Mouse (Mus musculus): ENCODE data around the gene Ift46. TPM values are rescaled to one million over a fixed set of nuclear protein-coding genes. Genes with fewer than 3 reads are reported as not detected.
A peak's percentile ranks its signal among the peaks of the same experiment; 100 is the strongest.

The Ift46 gene
- total and polyA plus RNA-seq, 2 experiments from 2014 or later: 10.0 to 49.5 TPM

DNA sequence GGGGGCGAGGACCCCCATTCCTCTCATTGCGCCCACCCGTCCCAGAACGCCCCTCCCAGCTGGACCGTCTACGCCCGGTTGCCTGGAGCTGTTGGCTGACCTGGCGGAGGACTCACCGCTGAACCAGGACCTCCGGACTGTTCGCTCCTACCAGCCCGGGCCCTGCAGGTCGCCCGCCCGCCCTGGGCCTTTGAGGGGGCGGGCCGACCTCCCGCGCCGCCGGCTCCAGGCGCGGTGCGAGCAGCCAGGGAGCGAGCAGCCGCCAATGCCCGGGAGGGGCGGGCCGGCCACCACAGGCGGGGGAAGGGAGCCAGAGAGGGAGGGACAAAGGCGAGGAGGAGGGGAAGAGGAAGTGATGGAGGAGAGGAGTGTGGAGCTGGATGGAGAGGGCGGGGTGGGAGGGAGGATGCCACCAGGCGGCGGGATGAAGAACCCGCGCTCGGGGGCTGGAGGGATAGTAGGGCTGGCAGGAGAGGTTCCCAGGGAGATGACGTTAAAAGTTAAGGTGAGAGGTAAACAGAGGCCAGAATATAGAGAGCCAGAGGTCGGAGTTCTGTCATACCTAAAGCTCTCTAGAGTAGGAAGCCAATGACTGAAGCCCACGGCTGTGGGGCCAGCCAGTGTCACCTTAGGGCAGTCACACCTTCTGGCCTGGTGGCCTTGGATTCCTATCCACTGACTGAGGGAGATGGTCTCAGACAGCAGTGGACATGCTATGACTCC, 46.4 kb upstream of the Ift46 start:
- TF ChIP-seq EP300 (IDR thresholded peaks at IDR 0.05; ENCODE audit: low read depth): no peak
- TF ChIP-seq CTCF (IDR thresholded peaks at IDR 0.05; ENCODE audit: low read depth): peak; percentile 35
- H3K4me3 ChIP-seq (ENCODE audit: low read depth, low read length): peak overlapping the region; percentile 72
- peak; percentile 82 for ATAC-seq (ENCODE audit: insufficient read depth, low read depth)
- WGBS: 1% methylated on average over 39 of the region's 40 CpGs
- peak; percentile 91 for DNase-seq (ENCODE audit: low spot score)
- peak overlapping the region; percentile 90 for H3K4me2 ChIP-seq (ENCODE audit: low read depth, low read length)
- no peaks in the 10 kb centered on the region for H3K27me3 ChIP-seq (ENCODE audit: control insufficient read depth, insufficient read depth, low read length)
- peaks cover 65% of the 10 kb centered on the region for H3K4me1 ChIP-seq (ENCODE audit: control insufficient read depth, insufficient read depth)
- H3K27ac ChIP-seq (ENCODE audit: low read depth): peak overlapping the region; percentile 88
- H3K9me3 ChIP-seq (replicated peaks; ENCODE audit: control insufficient read depth, low read length): no peaks in the 10 kb centered on the region
- H3K9ac ChIP-seq (replicated peaks; ENCODE audit: low read depth, low read length): peak overlapping the region; percentile 64
- H3K36me3 ChIP-seq (replicated peaks; ENCODE audit: control insufficient read depth, insufficient read depth, low read length): peaks cover 21% of the 10 kb centered on the region

GRCm38 (mm10) chr9:44721877-44722186, 45.9 kb upstream of the Ift46 start:
- Histone ChIP-seq H3K36me3 (replicated peaks; ENCODE audit: control insufficient read depth, insufficient read depth, low read length) (peaks cover 16% of the 10 kb centered on the region), H3K27me3 (ENCODE audit: control insufficient read depth, insufficient read depth, low read length) (no peaks in the 10 kb centered on the region), H3K9ac (replicated peaks; ENCODE audit: low read depth, low read length) (no peak overlapping the region), H3K4me2 (ENCODE audit: low read depth, low read length) (no peak overlapping the region), H3K9me3 (replicated peaks; ENCODE audit: control insufficient read depth, low read length) (no peaks in the 10 kb centered on the region), H3K4me3 (ENCODE audit: low read depth, low read length) (no peak overlapping the region), H3K4me1 (ENCODE audit: control insufficient read depth, insufficient read depth) (peaks cover 69% of the 10 kb centered on the region), H3K27ac (ENCODE audit: low read depth) (peak overlapping the region; percentile 64)
- no peak; the same call in 1 of the 2 replicates for TF ChIP-seq EP300 (IDR thresholded peaks at IDR 0.05; ENCODE audit: low read depth)
- TF ChIP-seq CTCF (IDR thresholded peaks at IDR 0.05; ENCODE audit: low read depth): no peak
- peak; percentile 29; the same call in 1 of the 2 replicates for ATAC-seq (ENCODE audit: insufficient read depth, low read depth)
- DNase-seq (ENCODE audit: low spot score): no peak
- 33% methylated on average over 3 of the region's 3 CpGs for WGBS

GRCm38 (mm10) chr9:44722575-44722974, 45.1 kb upstream of the Ift46 start:
- WGBS: 63% methylated on average over 7 of the region's 7 CpGs

DNA sequence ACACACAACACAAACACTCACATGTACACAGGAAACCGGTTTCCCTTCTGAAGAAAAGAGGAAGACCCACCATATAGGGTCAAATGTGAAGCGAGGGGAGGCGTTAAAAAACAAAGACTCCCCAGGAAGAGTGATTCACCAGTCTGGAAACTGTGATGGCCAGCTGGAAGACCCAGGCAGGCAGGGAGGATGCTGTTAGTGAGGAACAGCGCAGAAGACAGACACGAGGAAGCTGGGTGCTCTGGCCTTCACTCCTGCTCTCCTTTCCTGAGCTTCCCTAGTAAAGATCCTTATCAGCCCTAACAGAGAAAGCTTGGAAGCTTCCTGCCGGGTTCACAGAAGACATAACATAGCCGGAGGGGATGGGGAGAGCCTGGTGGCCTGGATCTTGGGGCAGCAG, 44.7 kb upstream of the Ift46 start:
- Histone ChIP-seq H3K4me1 (ENCODE audit: control insufficient read depth, insufficient read depth) (peaks cover 61% of the 10 kb centered on the region), H3K27me3 (ENCODE audit: control insufficient read depth, insufficient read depth, low read length) (no peaks in the 10 kb centered on the region), H3K27ac (ENCODE audit: low read depth) (peak overlapping the region; percentile 75), H3K4me2 (ENCODE audit: low read depth, low read length) (no peak overlapping the region), H3K4me3 (ENCODE audit: low read depth, low read length) (no peak overlapping the region), H3K36me3 (replicated peaks; ENCODE audit: control insufficient read depth, insufficient read depth, low read length) (peaks cover 4% of the 10 kb centered on the region), H3K9me3 (replicated peaks; ENCODE audit: control insufficient read depth, low read length) (no peaks in the 10 kb centered on the region), H3K9ac (replicated peaks; ENCODE audit: low read depth, low read length) (no peak overlapping the region)
- DNase-seq (ENCODE audit: low spot score) (no peak), ATAC-seq (ENCODE audit: insufficient read depth, low read depth) (no peak)
- TF ChIP-seq CTCF (IDR thresholded peaks at IDR 0.05; ENCODE audit: low read depth) (no peak), EP300 (IDR thresholded peaks at IDR 0.05; ENCODE audit: low read depth) (no peak)
- WGBS: 32% methylated on average over 7 of the region's 7 CpGs

More at GRCm38 (mm10) chr9:44722575-44722974, 45.1 kb upstream of the Ift46 start:
- Histone ChIP-seq H3K4me3 (ENCODE audit: low read depth, low read length) (no peak overlapping the region), H3K9ac (replicated peaks; ENCODE audit: low read depth, low read length) (no peak overlapping the region), H3K27ac (ENCODE audit: low read depth) (peak overlapping the region; percentile 75), H3K4me2 (ENCODE audit: low read depth, low read length) (no peak overlapping the region), H3K9me3 (replicated peaks; ENCODE audit: control insufficient read depth, low read length) (no peaks in the 10 kb centered on the region), H3K4me1 (ENCODE audit: control insufficient read depth, insufficient read depth) (peaks cover 64% of the 10 kb centered on the region), H3K27me3 (ENCODE audit: control insufficient read depth, insufficient read depth, low read length) (no peaks in the 10 kb centered on the region), H3K36me3 (replicated peaks; ENCODE audit: control insufficient read depth, insufficient read depth, low read length) (peaks cover 8% of the 10 kb centered on the region)
- TF ChIP-seq EP300 (IDR thresholded peaks at IDR 0.05; ENCODE audit: low read depth) (no peak), CTCF (IDR thresholded peaks at IDR 0.05; ENCODE audit: low read depth) (no peak)
- DNase-seq (ENCODE audit: low spot score) (no peak), ATAC-seq (ENCODE audit: insufficient read depth, low read depth) (no peak)

DNA sequence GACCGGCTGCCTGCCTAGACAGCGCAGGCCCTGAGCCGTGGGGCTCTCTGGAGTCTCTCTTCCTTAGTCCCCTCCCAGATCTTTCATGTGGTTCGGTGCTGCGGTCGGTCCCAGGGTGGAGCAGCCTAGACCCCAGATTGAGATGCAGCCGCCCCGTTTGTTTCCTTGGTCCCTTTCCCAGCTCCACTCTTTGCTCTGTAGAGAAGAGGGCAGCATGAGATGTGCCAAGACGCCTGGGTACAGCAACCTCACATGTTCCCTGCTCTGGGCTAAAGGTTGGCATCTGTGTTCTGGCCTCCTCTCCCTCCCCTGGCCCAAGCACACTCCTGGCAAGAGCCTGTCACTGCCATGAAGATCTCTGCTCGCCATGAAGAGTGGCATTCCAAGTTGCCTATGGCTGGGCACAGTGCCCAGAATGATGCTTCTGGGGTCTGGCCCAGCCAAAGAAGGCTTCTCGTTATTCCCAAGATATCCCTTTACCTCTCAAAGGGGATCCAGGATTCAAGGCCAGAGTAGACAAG, 44.1 kb upstream of the Ift46 start:
- no peaks in the 10 kb centered on the region; the same call in 1 of the 2 replicates for H3K36me3 ChIP-seq (replicated peaks; ENCODE audit: control insufficient read depth, insufficient read depth, low read length)
- H3K4me1 ChIP-seq (ENCODE audit: control insufficient read depth, insufficient read depth): peaks cover 57% of the 10 kb centered on the region
- H3K9ac ChIP-seq (replicated peaks; ENCODE audit: low read depth, low read length): no peak overlapping the region
- H3K27ac ChIP-seq (ENCODE audit: low read depth): peak overlapping the region; percentile 75
- H3K4me3 ChIP-seq (ENCODE audit: low read depth, low read length): no peak overlapping the region
- no peaks in the 10 kb centered on the region for H3K9me3 ChIP-seq (replicated peaks; ENCODE audit: control insufficient read depth, low read length)
- no peak for ATAC-seq (ENCODE audit: insufficient read depth, low read depth)
- WGBS: 43% methylated on average over 8 of the region's 11 CpGs
- H3K4me2 ChIP-seq (ENCODE audit: low read depth, low read length): no peak overlapping the region
- TF ChIP-seq CTCF (IDR thresholded peaks at IDR 0.05; ENCODE audit: low read depth) (no peak), EP300 (IDR thresholded peaks at IDR 0.05; ENCODE audit: low read depth) (no peak)
- H3K27me3 ChIP-seq (ENCODE audit: control insufficient read depth, insufficient read depth, low read length): no peaks in the 10 kb centered on the region
- no peak for DNase-seq (ENCODE audit: low spot score)
